Mouse (Mus musculus): ENCODE measurements around the gene Tenm2.

DNA sequence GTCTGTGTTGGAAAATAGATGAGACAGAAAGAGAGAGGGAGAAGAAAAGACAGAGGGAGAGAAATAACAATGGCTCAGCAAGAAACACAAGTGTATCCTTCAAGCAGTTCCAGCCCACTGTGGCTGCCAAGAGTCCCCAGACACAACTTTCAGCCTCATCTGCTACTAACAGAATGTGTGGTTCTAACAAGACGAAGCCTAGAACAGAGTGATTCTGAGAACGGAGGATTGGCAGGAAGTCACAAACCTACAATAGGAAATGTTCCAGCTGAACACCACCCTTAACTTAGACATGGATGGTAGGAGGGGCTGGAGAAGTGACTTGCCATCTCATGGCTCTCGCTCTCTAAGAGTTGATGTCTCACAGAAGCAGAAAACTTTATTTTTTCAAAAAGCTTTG is 894.0 kb downstream of the Tenm2 start:
- TF ChIP-seq POLR2A (IDR thresholded peaks at IDR 0.05; ENCODE audit: insufficient read depth, low read depth, low read length), result no peak
- TF ChIP-seq CTCF (IDR thresholded peaks at IDR 0.05), result no peak
- no peak for TF ChIP-seq EP300 (IDR thresholded peaks at IDR 0.05; ENCODE audit: insufficient read depth, low read depth, low read length)
